Mouse (Mus musculus) WW6 (cell line): ENCODE data around the gene Ccdc6.
A peak's percentile ranks its signal among the peaks of the same experiment; 100 is the strongest.

ENCODE experiments used
- DNase-seq: peaks from one replicate; pipeline ENCODE4 v3.0.0-alpha.2; 2013; ENCODE audit warnings: low read depth, low spot score

Gene Ccdc6

GRCm38 (mm10) chr10:70166427-70166826 lies 69.5 kb downstream of the Ccdc6 start:
- no peak for DNase-seq

GRCm38 (mm10) chr10:70167625-70168024 lies 70.7 kb downstream of the Ccdc6 start:
- no peak for DNase-seq

- no peak for DNase-seq
Observed at GRCm38 (mm10) chr10:70168396-70168795, 71.5 kb downstream of the Ccdc6 start.

DNA sequence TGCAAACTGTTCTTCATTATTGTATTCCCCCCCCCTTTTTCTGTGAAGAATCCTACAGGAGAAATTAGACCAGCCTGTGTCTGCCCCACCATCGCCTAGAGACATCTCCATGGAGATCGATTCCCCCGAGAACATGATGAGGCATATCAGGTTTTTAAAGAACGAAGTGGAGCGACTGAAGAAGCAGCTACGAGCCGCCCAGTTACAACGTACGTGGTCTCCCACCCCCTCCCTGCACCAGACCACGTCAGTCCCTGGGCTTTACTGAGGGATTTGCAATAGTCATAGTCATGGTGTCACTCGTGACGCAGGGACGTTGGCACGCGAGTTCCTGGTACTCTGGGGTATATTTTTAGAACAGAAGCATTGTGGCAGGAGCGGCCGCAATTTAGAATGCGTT lies 72.1 kb downstream of the Ccdc6 start:
- no peak for DNase-seq

GRCm38 (mm10) chr10:70173314-70173713 lies 76.4 kb downstream of the Ccdc6 start:
- peak; percentile 34 for DNase-seq

DNA sequence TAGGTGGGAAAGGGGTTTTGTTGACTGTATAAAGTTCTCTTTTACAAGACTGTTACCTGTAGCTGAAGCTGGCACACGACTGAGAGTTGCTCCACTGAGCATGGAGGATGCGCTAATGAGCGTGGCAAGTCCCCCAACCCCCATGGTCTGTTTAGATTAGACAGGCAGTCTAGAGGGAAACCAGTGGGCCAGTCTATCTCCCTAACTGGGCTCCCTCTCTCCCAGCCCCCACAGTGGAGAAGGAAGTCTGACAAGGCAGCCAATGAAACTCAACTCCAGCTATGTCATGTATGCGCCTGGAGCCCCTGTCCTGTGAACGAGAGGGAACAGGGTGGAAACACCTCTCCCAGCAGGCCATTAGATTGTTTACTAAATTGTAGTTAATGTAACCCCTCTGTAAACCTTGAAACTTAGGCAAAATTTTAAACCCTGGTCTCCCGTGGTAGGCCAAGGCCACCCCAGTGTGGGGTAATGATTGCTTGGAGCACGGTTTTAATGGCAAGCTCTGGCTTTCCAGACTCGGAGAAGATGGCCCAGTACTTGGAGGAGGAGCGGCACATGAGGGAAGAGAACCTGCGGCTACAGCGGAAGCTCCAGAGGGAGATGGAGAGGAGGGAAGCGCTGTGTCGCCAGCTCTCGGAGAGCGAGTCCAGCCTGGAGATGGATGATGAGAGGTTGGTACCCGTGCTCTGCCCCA lies 77.7 kb downstream of the Ccdc6 start:
- no peak for DNase-seq

DNA sequence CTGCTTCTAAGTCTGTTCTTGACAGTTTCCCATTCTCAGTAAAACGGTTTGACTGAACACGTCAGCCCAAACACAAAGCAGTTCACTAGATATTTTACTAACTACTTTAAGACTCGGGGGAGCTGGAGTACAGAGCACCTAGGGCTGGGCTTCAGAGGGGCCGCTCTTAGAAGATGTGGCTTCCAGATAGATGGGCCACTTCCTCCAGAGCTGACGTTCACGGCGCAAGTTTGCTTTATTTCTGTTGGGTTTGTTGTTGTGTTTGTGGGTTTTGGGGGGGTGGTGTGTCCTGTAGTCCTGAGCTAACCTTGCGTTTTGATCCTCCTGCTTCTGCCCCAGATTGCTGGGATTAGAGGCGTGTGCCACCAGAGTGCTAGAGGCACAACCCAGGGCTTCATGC lies 83.8 kb downstream of the Ccdc6 start:
- DNase-seq, result no peak

DNA sequence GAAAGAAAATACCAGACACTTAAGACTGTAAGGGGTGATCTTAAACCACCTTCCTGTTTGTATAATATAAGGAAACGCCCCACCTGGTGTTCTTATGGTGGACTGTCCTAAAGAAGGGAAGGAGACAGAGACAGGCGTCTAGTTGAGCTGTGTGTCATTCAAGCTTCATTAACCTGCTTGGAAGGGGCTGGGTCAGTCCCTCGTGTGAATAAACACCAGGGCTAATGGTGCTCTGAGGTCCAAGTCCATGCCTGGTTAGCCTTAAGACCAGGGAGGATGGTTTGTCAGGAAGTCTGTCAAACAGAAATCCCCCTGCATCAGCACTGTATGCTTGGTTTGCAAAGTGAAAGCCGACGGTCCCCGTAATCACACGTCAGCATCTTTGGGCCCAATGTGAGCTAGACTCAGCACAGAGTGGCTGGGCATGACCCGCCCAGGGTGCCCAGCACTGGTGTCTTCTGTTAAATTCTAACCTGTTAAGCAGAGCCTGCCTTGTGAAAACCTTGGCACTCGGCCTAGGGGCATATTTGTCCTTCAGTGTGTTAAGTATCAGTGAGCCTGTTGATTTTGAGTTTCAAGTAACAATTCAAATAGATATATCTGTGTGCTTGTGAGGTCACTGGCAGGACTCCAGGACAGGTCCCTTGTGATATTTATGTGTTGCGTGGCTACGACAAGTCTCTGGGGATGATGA lies 84.5 kb downstream of the Ccdc6 start:
- no peak for DNase-seq

DNA sequence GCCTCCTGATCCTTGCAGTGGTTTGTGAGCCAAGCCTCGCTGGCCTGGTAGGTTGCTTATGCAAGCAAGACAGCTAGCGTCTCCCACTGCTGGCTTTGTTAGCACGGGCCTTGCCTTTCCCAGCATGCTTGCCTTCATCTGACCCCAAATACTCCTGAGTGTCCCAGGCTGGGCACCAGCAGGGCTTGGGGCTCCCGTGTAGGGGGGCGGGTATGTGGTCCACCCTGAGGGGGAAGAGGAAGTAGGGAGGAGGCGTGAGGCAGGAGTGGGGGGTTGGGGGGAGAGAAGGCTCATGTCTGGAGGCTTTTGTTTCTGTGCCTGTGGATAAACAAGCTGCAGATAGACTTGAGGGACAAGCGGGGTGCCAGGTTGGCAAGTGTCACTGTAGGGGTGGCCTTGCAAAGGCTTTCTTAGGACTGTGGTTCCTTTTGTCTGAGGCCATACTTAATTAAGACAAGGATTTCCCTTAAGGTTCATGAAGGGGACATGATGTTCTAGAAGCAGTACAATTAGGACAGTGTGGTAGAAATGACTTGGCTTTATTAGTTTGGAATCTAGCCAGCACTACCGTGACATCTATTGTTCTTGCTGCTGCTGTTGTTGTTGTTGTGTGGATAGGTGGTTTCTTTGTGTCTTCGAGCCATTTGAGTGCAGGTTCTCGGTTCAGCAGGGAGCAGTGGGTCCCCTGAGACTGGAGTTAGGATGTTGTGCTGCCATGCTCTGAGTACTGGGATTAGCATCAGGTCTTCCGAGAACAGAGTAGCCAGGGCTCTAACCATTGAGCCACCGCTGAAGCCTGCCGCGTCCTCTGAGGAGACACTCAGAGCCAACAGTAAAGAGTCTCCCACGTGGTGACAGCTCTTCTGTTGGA lies 86.5 kb downstream of the Ccdc6 start:
- DNase-seq, result no peak

DNA sequence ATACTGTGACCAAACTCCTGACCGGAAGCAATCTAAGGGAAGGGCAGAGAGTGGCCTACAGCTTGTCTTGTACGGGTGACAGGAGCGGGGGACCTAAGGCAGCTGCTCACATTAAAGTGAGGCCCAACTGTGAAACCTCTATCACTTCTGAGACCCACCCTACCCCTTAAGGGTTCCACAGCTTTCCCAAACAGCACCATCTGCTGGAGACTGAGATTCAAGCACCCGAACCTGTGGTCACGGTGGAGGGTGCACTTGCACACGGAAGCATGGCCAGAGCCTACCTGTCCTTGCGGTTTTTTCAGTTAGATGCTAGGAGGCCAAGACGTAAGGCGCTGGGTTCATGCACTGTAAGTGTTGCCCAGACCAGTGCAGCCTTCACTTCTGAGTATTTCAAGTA lies 89.2 kb downstream of the Ccdc6 start:
- DNase-seq, result no peak

DNA sequence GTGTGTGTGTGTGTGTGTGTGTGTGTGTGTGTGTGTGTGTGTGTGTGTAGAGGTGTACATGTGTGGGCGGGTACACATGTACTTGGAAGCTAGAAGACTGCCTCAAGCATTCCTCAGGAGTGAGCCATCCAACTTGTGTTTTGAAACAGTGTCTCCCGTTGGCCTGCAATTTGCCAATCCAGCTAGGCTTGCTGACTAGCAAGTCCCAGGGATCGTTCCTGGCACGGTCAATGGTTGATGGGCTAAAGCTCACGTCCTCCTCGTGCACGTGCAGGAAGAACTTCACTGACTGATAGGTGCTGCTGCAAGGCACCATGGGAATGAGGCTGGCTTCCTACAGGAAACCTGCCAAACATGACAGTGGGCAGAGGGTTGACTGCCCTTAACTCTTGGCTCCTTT lies 89.7 kb downstream of the Ccdc6 start:
- DNase-seq, result no peak

- DNase-seq, result no peak
Observed at GRCm38 (mm10) chr10:70189864-70190263, 92.9 kb downstream of the Ccdc6 start.

GRCm38 (mm10) chr10:70194283-70194682 lies 97.4 kb downstream of the Ccdc6 start:
- no peak for DNase-seq

DNA sequence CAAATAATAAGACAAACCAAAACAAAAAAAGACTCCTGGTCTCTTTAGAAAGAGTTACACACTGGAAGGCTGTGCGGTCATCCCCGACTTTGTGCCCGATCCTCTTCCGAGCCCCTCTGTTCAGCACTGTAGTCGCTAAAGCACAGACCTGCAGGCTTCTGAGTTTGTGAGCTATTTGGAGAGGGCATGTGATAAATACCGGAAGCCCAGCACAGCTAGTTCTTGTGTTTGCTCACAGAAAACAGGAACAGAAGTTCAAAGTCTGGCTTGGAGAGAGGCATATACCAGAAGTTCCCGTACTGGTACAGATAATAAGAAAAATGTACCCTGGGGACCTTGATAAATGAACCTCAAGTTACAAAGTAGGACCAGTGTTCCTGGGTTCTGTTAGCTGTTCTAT lies 98.4 kb downstream of the Ccdc6 start:
- no peak for DNase-seq

GRCm38 (mm10) chr10:70195786-70196185 lies 98.9 kb downstream of the Ccdc6 start:
- no peak for DNase-seq

- DNase-seq, result no peak
Observed at GRCm38 (mm10) chr10:70196666-70197065, 99.7 kb downstream of the Ccdc6 start.

- no peak for DNase-seq
Observed at GRCm38 (mm10) chr10:70197601-70198000, 100.7 kb downstream of the Ccdc6 start.

GRCm38 (mm10) chr10:70198012-70198411 lies 101.1 kb downstream of the Ccdc6 start:
- DNase-seq, result no peak

DNA sequence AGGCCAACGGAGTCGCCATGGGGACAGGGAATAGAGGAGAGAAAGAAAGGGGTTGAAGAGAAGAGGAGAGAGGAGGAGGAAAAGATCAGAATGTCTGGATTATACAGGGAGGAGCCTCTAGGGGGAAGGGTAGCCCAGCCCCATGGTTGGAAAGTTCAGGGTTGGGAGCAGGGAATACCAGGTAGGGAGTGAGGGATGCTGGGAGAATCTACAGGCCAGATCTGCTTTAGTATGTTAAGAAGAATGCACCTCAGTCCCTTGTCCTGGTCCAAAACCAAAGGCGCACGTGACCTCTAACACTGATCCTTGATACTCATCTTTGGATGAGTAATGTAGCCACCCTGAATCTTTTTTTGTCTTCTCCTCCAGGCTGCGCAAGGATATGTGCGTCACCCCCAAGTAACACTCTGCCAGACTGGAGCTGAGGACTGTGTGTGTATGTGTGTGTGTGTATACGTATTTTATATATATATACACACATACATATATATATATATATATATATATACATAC lies 102.1 kb downstream of the Ccdc6 start:
- DNase-seq, result no peak

GRCm38 (mm10) chr10:70199466-70200210 lies 102.7 kb downstream of the Ccdc6 start:
- DNase-seq, result no peak

- DNase-seq, result no peak
Observed at GRCm38 (mm10) chr10:70200889-70201500, 104.1 kb downstream of the Ccdc6 start.
